Mouse (Mus musculus): ENCODE measurements around the gene Ffar3. TPM values are rescaled to one million over a fixed set of nuclear protein-coding genes. Genes with fewer than 3 reads are reported as not detected.
"Not testable (repeated sequence)": the region's sequence is repeated elsewhere in the genome, so short reads cannot be mapped to it uniquely, and the experiment has no call there.

Ffar3 gene
- polyA plus RNA-seq, 2 experiments = not detected

GRCm38 (mm10) chr7:30829428-30829827 lies 26.6 kb downstream of the Ffar3 start:
- Histone ChIP-seq H3K4me2 (ENCODE audit: low read depth) (no peak overlapping the region), H3K4me3 (ENCODE audit: insufficient read depth in 1 of 2, low read depth in 2 of 2, low read length in 2 of 2) (no peak overlapping the region), H3K9me3 (ENCODE audit: control insufficient read depth, low read length) (no peaks in the 10 kb centered on the region), H3K36me3 (replicated peaks; ENCODE audit: control insufficient read depth, insufficient read depth, low read depth) (no peaks in the 10 kb centered on the region), H3K27ac (no peak overlapping the region), H3K4me1 (replicated peaks; ENCODE audit: control insufficient read depth in 2 of 2, insufficient read depth in 2 of 2, low read length in 1 of 2) (no peaks in the 10 kb centered on the region; a peak in 1 of 4 replicates), H3K9ac (replicated peaks) (no peak overlapping the region), H3K27me3 (ENCODE audit: control insufficient read depth, insufficient read depth, low read length) (no peaks in the 10 kb centered on the region)
- no peak for TF ChIP-seq EP300 (IDR thresholded peaks at IDR 0.05; ENCODE audit: low read depth)
- TF ChIP-seq CTCF (IDR thresholded peaks at IDR 0.05; ENCODE audit: low read depth) = no peak
- WGBS (ENCODE audit: insufficient replicate concordance) = 55% methylated on average over 3 of the region's 3 CpGs
- ATAC-seq (ENCODE audit: insufficient read depth) = no peak
- no peak for DNase-seq (ENCODE audit: low read depth in 3 of 3, low spot score in 3 of 3)

GRCm38 (mm10) chr7:30828871-30829270 lies 27.1 kb downstream of the Ffar3 start:
- not testable (repeated sequence) for H3K27ac ChIP-seq; H3K9ac ChIP-seq (replicated peaks); H3K9me3 ChIP-seq (ENCODE audit: control insufficient read depth, low read length); H3K27me3 ChIP-seq (ENCODE audit: control insufficient read depth, insufficient read depth, low read length); H3K4me2 ChIP-seq (ENCODE audit: low read depth); H3K36me3 ChIP-seq (replicated peaks; ENCODE audit: control insufficient read depth, insufficient read depth, low read depth); ATAC-seq (ENCODE audit: insufficient read depth); H3K4me3 ChIP-seq (ENCODE audit: insufficient read depth in 1 of 2, low read depth in 2 of 2, low read length in 2 of 2); H3K4me1 ChIP-seq (replicated peaks; ENCODE audit: control insufficient read depth in 2 of 2, insufficient read depth in 2 of 2, low read length in 1 of 2); DNase-seq (ENCODE audit: low read depth in 3 of 3, low spot score in 3 of 3)

GRCm38 (mm10) chr7:30826660-30827059 lies 29.3 kb downstream of the Ffar3 start:
- Histone ChIP-seq H3K4me2 (ENCODE audit: low read depth) (no peak overlapping the region), H3K27me3 (ENCODE audit: control insufficient read depth, insufficient read depth, low read length) (no peaks in the 10 kb centered on the region), H3K9ac (replicated peaks) (no peak overlapping the region), H3K27ac (no peak overlapping the region), H3K36me3 (replicated peaks; ENCODE audit: control insufficient read depth, insufficient read depth, low read depth) (no peaks in the 10 kb centered on the region), H3K4me3 (ENCODE audit: insufficient read depth in 1 of 2, low read depth in 2 of 2, low read length in 2 of 2) (no peak overlapping the region), H3K9me3 (ENCODE audit: control insufficient read depth, low read length) (no peaks in the 10 kb centered on the region), H3K4me1 (replicated peaks; ENCODE audit: control insufficient read depth in 2 of 2, insufficient read depth in 2 of 2, low read length in 1 of 2) (no peaks in the 10 kb centered on the region; a peak in 1 of 4 replicates)
- DNase-seq (ENCODE audit: low read depth in 3 of 3, low spot score in 3 of 3) = no peak
- ATAC-seq (ENCODE audit: insufficient read depth) = no peak
- WGBS (ENCODE audit: insufficient replicate concordance) = 63% methylated on average over 10 of the region's 10 CpGs
- TF ChIP-seq EP300 (IDR thresholded peaks at IDR 0.05; ENCODE audit: low read depth) (no peak), CTCF (IDR thresholded peaks at IDR 0.05; ENCODE audit: low read depth) (no peak)

GRCm38 (mm10) chr7:30824306-30824705 lies 31.7 kb downstream of the Ffar3 start:
- TF ChIP-seq EP300 (IDR thresholded peaks at IDR 0.05; ENCODE audit: low read depth) (no peak), CTCF (IDR thresholded peaks at IDR 0.05; ENCODE audit: low read depth) (no peak)
- Histone ChIP-seq H3K36me3 (replicated peaks; ENCODE audit: control insufficient read depth, insufficient read depth, low read depth) (no peaks in the 10 kb centered on the region), H3K9ac (replicated peaks) (no peak overlapping the region), H3K9me3 (ENCODE audit: control insufficient read depth, low read length) (no peaks in the 10 kb centered on the region), H3K4me1 (replicated peaks; ENCODE audit: control insufficient read depth in 2 of 2, insufficient read depth in 2 of 2, low read length in 1 of 2) (peaks cover 0 to 8% of the 10 kb centered on the region in 2 experiments; a peak in 3 of 4 replicates), H3K27me3 (ENCODE audit: control insufficient read depth, insufficient read depth, low read length) (no peaks in the 10 kb centered on the region), H3K4me2 (ENCODE audit: low read depth) (no peak overlapping the region), H3K4me3 (ENCODE audit: insufficient read depth in 1 of 2, low read depth in 2 of 2, low read length in 2 of 2) (no peak overlapping the region), H3K27ac (no peak overlapping the region)
- no peak for DNase-seq (ENCODE audit: low read depth in 3 of 3, low spot score in 3 of 3)
- WGBS (ENCODE audit: insufficient replicate concordance) = 71% methylated on average over 3 of the region's 3 CpGs
- ATAC-seq (ENCODE audit: insufficient read depth) = no peak

- no peak within 1 kb of the TSS for H3K9ac ChIP-seq (replicated peaks)
- peaks cover 0 to 8% of the 10 kb centered on the region in 2 experiments; a peak in 3 of 4 replicates for H3K4me1 ChIP-seq (replicated peaks; ENCODE audit: control insufficient read depth in 2 of 2, insufficient read depth in 2 of 2, low read length in 1 of 2)
- H3K9me3 ChIP-seq (ENCODE audit: control insufficient read depth, low read length) = no peaks in the 10 kb centered on the region
- TF ChIP-seq EP300 (IDR thresholded peaks at IDR 0.05; ENCODE audit: low read depth) (no peak), CTCF (IDR thresholded peaks at IDR 0.05; ENCODE audit: low read depth) (no peak)
- no peak within 1 kb of the TSS for H3K4me3 ChIP-seq (ENCODE audit: insufficient read depth in 1 of 2, low read depth in 2 of 2, low read length in 2 of 2)
- no peak within 1 kb of the TSS for H3K27ac ChIP-seq
- no peak for ATAC-seq (ENCODE audit: insufficient read depth)
- WGBS (ENCODE audit: insufficient replicate concordance) = 75% methylated on average over 18 of the region's 18 CpGs
- no peaks in the 10 kb centered on the region for H3K36me3 ChIP-seq (replicated peaks; ENCODE audit: control insufficient read depth, insufficient read depth, low read depth)
- H3K4me2 ChIP-seq (ENCODE audit: low read depth) = no peak within 1 kb of the TSS
- DNase-seq (ENCODE audit: low read depth in 3 of 3, low spot score in 3 of 3) = no peak
- H3K27me3 ChIP-seq (ENCODE audit: control insufficient read depth, insufficient read depth, low read length) = no peaks in the 10 kb centered on the region
Observed at GRCm38 (mm10) chr7:30823675-30824074, 32.3 kb downstream of the Ffar3 start, which contains the start of gene Ffar2. Gene Ffar2, minus strand, starts transcription at chr7:30823775.

Measured in liver, embryonic 14.5 days (tissue).